Mouse (Mus musculus): ENCODE data around the gene Tigar.

Gene Tigar

DNA sequence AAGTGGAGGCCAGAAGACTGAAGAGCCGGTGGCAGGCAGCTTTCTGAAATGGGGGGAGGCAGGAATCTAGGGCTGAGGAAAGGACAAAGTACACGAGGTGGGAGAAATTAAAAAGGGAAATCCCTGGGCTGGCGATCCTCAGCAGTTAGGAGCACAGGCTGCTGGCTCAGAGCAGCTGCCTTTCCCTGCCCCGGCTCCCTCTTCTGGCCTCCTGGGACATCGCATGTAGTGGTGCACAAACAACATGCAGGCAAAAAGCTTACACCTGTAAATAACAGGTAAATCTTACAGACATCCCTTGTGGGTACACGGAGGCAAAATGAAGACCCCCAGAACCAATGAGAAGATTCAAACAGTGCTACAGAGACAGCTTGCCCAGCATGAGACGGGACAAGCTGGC lies 14.8 kb downstream of the Tigar start:
- in situ Hi-C loops (cut with MseI, MboI): no loop called here

DNA sequence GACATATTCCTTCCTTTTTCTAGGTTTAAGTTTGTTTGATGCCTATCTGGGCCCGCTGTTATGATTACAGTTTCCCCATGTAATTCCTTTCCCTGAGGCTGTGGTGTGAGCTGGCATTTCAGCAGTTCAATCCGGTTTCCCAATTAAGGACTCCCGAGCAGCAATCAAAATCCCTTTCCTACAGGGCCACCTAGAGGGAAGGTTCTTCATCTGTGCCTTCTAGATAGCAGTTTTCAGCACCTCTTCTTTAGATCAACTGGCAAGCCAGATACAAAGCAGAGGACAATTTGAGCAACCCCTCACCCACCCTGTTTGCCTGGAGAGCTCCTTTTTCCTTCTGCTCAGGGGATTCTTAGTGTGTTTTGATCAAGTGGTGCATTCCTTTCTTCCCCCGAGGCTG lies 22.6 kb downstream of the Tigar start:
- in situ Hi-C loops (cut with MseI, MboI): loop anchor here (5.0 to 10.0 kb wide), 2 partner anchors 132 to 134 kb away; no protein-coding TSS in a partner anchor

DNA sequence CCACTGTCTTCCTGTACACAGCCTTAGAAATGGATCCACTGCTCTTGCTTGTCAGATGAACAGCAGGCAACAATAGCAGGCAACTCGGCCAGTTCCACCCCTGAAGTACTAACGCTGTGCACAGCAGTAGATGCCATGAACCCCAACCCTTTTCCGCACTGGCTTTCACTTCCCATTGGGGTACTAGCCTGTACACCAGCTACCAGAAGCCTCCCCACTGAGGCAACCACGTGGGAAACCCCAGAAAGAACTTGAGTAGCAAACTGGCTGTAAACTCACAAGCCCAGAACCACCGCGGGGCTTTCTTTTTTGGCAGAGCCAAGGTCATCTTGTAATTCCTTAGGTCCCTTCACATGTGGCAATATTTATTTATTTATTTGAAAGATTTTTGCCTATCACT lies 27.5 kb downstream of the Tigar start:
- in situ Hi-C loops (cut with MseI, MboI): loop anchor here in 1 of 2 experiments (10.0 kb wide), 1 partner anchor 127 kb away; no protein-coding TSS in a partner anchor

DNA sequence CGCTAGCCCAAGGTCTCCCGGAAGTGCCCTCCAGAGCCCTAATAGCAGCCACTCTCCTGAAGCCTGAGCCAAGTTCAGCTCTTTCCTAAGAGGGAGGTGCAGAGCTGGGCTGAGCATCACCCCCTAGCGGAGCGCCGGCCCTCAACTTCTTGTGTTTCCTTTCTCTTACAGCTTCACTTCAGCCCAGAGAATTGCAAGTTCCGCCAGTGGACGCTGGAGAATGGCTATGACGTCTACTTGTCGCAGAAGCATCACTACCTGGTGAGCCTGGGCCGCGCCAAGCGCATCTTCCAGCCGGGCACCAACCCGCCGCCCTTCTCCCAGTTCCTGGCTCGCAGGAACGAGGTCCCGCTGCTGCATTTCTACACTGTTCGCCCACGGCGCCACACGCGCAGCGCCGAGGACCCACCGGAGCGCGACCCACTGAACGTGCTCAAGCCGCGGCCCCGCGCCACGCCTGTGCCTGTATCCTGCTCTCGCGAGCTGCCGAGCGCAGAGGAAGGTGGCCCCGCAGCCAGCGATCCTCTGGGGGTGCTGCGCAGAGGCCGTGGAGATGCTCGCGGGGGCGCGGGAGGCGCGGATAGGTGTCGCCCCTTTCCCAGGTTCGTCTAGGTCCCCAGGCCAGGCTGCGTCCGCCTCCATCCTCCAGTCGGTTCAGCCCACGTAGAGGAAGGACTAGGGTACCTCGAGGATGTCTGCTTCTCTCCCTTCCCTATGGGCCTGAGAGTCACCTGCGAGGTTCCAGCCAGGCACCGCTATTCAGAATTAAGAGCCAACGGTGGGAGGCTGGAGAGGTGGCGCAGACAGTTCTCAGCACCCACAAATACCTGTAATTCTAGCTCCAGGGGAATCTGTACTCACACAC lies 29.3 kb downstream of the Tigar start:
- in situ Hi-C loops (cut with MseI, MboI): loop anchor here in 1 of 2 experiments (10.0 kb wide), 1 partner anchor 125 kb away; no protein-coding TSS in a partner anchor

DNA sequence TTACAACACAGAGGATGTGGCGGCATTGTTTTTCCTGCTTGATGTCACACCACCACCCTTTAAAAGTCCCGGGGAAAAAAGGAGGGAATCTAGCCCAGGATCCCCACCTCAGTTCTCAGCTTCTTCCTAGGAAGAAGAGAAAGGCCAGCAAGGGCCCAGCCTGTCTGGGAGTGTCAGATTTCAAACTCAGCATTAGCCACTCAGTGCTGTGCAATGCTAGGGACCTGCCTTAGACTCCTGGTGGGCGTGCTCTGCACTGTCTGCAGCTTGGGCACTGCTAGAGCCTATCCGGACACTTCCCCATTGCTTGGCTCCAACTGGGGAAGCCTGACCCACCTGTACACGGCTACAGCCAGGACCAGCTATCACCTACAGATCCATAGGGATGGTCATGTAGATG lies 36.5 kb downstream of the Tigar start, which contains the start of gene Fgf23:
Fgf23 (plus strand) TSS at position 86 of the 400 bp plus-strand sequence.
- in situ Hi-C loops (cut with MseI, MboI): no loop called here

DNA sequence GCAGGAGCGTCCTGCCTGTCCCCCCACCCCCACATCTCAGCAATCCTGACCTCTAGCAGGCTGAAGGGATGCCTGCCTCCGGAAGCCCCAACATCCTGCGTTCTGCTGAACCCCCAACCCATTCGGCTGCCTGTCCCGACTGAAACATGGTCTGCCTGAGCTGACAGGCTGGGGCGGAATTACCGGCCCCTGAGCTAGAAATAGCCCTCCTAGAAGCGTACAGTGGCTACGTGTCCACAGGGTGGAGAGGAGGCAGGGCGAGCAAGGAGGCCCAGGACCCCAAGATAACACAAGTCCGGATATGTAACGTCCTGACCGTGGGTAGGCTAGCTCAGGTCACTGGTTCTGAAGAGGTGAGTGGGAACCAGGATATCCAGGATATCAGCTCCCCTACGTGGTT lies 44.5 kb downstream of the Tigar start:
- in situ Hi-C loops (cut with MseI, MboI): no loop called here

DNA sequence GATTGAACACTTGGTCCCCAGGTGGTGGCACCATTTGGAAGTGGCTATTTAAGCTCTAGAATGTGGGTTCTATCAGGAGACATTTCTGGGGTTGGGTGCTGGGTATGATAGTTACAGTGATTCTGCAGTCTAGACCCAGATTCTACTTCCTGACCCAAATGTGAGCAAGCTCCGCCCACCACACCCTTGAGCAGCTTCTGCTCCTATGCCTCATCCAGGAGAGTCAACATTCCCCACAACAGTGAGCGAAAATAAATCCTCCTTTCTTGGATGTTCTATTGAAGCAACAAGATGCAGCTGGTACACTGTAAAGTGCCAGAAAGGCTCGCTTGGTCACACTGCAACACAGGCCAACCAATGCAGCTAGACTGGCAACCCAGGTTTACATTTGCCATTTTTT lies 45.4 kb downstream of the Tigar start:
- in situ Hi-C loops (cut with MseI, MboI): no loop called here

DNA sequence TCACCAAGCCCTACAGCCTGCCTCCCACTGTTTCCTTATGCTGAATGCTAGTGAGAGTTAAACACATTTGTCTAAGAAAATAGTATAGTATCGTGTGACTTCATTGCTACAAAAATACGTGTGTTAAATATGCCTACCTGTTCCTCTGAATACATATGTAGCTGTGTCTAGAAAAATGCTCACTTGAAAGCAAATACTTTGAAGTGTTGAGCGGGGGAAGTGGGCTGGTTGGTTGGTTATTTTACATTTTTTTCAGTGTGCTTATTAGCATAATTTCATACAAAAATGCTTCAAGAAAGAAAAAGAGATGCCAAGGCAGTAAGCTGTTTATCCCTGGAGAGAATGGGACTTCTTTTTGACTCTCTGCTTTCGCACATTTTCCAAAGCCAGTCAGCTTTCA lies 49.4 kb downstream of the Tigar start:
- in situ Hi-C loops (cut with MseI, MboI): no loop called here

DNA sequence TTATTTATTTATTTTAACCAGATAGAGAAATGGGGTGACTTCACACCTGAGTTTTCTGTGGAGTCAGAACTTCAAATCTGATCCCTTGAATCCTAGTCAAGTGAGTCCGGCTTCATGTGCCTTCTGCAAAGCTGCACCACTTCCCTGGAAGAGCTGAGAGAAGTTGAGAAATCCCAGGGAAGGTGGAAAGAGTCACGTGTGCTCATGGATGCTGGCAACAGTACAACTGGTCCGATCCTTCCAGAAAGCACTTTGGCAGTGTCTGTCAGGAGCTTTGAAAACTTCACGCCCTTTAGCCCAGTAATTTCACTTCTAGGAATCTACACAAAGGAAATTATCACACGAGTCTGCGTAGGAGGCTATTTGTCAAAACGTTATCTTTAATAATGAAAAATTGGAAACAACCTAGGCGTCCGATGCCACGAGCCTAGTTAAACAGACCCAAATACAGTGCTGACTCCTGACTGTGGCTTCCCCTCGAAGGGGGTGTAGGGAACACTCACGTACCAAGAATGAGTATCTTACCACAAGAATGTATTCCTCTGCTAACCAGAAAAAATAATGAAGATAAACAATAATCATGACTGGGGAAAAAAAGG lies 52.3 kb downstream of the Tigar start:
- in situ Hi-C loops (cut with MseI, MboI): no loop called here

DNA sequence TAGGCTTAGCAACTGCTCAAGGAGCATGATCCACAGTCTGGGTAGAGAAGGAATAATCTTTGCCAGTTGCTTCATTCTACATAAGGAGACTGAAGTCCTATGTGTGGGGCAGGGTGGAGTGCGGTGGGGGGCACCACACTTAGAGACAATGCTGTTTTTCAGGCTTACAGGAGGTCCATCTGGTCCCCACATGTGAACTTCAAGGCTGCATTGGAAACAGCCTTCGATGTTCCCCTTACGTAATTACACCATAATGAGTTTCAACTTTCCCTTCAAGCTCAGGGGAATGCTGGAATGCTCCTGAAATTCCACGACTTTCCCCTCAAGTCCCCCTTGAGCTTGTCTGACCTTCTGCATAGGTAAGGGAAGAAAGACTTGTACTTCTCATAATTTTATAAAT lies 58.5 kb downstream of the Tigar start:
- in situ Hi-C loops (cut with MseI, MboI): no loop called here

DNA sequence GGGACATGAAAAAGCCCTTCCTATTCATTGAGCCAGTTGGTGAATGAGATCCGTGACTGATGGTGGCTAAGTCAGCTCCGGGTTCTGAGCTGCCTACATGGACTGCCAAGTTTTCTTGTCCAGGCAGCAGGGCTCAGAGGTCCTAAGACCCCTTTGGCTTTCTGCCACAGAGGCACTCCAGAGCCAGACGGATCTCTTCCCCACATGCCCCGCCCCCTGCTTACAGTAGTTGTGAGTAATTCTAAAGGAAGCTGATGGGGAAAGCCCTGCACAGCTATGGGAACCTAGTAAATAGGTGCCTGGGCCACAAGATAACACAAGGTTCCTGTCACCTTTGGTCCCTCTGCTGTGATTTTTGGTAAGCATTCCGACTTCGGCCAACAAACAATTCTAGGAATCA lies 64.4 kb downstream of the Tigar start:
- in situ Hi-C loops (cut with MseI, MboI): no loop called here
